Mouse (Mus musculus): ENCODE measurements around the gene Ski. TPM values are rescaled to one million over a fixed set of nuclear protein-coding genes. Genes with fewer than 3 reads are reported as not detected.

Gene Ski
- total RNA-seq, 1 experiment from 2014 or later: 12.5 TPM

DNA sequence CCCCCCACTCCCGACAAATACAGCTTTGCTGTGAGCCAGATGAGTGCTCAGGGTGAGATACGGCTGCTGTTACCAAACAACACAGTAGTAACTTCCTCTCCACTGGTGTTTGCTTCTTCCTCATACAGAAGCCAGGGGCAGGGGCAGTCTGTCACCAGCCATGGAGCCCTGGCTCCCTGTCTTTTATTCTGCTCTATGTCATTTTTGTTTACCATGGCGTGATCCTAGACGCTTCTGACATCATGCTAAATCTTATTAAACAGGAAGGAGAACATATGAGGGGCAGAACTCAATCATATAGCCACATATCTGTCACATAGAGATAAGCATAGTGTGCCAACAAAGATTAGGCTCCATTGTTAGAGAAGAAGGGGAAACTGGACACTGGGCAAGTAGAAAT lies 105.8 kb downstream of the Ski start:
- peak; percentile 50 to 66 for ATAC-seq (replicated peaks in 1 of 2; ENCODE audit: insufficient read depth in 1 of 2, low FRiP score in 2 of 2, low TSS enrichment in 1 of 2, low read depth in 1 of 2, poor library complexity in 2 of 2, severe bottlenecking in 2 of 2)

- ATAC-seq (replicated peaks in 1 of 2; ENCODE audit: insufficient read depth in 1 of 2, low FRiP score in 2 of 2, low TSS enrichment in 1 of 2, low read depth in 1 of 2, poor library complexity in 2 of 2, severe bottlenecking in 2 of 2): no peak
These were observed 108.5 kb downstream of the Ski start for GRCm38 (mm10) chr4:155113766-155114410.

- ATAC-seq (replicated peaks in 1 of 2; ENCODE audit: insufficient read depth in 1 of 2, low FRiP score in 2 of 2, low TSS enrichment in 1 of 2, low read depth in 1 of 2, poor library complexity in 2 of 2, severe bottlenecking in 2 of 2): no peak
These were observed 112.9 kb downstream of the Ski start for GRCm38 (mm10) chr4:155109471-155109870.

DNA sequence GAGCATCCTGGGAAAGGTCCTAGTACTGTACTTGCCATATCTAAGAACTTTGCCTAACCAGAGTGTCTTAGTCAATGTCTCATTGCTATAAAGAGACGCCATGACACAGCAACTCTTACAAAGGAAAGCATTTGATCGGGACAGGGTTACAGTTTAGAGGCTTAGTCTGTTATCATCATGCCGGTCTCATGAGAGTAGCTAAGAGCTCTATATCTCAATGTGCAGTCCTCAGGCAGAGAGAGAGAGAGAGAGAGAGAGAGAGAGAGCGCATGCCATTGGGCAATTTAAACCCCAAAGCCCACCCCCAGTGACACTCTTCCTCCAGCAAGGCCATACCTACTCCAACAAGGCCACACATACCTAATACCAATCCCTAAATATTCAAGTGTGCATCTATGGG lies 114.5 kb downstream of the Ski start:
- no peak for ATAC-seq (replicated peaks in 1 of 2; ENCODE audit: insufficient read depth in 1 of 2, low FRiP score in 2 of 2, low TSS enrichment in 1 of 2, low read depth in 1 of 2, poor library complexity in 2 of 2, severe bottlenecking in 2 of 2)

Other genes starting within 250 kb of the Ski start
- gene Plch2, start 165.8 kb downstream of the Ski start, total RNA-seq (2017): 0.19 TPM in 1 of 2 replicates, not detected in the other
- gene Pex10, start 155.6 kb downstream of the Ski start, total RNA-seq (2017): 12.9 and 14.6 TPM in 2 replicates
- gene Rer1, start 136.2 kb downstream of the Ski start, total RNA-seq (2017): 113 and 117 TPM in 2 replicates
- gene Morn1, start 136.0 kb downstream of the Ski start, total RNA-seq (2017): 4.6 and 8.6 TPM in 2 replicates
- 16.9 and 27.5 TPM in 2 replicates for gene Faap20, start 27.2 kb upstream of the Ski start, total RNA-seq (2017)
- gene Prkcz, start 138.8 kb upstream of the Ski start, total RNA-seq (2017): not detected in 2 replicates
- 0.15 and 0.63 TPM in 2 replicates for gene Gabrd, start 175.5 kb upstream of the Ski start, total RNA-seq (2017)
- 1.2 and 1.5 TPM in 2 replicates for gene Cfap74, start 186.6 kb upstream of the Ski start, total RNA-seq (2017)
- gene Tmem52, start 246.5 kb upstream of the Ski start, total RNA-seq (2017): not detected in 2 replicates

All from hematopoietic stem cell, adult 5-6 weeks (primary cell).